In the genomic region with DNA sequence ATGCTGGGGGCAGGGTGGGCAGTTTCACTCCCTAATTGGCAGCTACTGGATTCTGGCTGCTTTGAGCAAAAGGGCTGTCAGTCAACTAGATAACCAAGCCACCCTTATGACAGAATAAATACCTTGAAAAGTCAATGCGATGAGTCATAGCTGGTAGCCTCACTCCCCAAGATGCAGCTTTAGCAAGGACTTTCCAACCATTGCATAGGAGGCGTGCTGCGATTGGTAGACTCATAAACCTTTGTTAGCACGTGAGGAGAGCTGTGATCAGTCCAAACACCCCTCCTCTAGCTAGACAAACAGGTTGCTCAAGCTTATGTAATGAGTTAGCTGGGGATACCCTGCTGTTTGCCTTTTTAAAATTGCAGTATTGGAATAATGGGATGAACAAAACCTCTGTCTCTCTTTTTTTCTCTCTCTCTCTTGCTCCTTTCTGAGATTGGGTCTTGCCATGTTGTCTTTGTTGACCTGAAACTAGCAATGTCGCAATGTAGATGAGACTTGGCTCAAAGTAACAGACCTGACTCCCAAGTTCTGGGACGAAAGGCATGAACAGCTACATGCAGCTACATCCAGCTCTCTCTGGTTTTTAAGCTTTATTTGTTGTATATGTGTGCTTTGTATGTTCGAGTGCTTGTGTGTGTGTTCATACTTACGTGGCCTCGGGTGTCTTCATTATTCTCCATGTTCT, we compare ENCODE assay signal across 22 mouse cellular contexts. TPM values are rescaled to one million over a fixed set of nuclear protein-coding genes. Genes with fewer than 3 reads are reported as not detected.
DNase-seq lines count a peak whose midpoint lies in the region; ATAC-seq and TF ChIP-seq lines count a peak whose summit lies in the region.
"Had no signal": no experiment of that assay in that cellular context is flagged by ENCODE, and none has a peak within 500 bp of the region (broad histone marks: within the 10 kb centered on the region; RNA-seq: fewer than 3 reads in every experiment).

No protein-coding gene starts in this region.

- H3K27ac ChIP-seq in lung, embryonic 14.5 days (ENCODE audit: low read depth) = no peak overlapping the region
- peak overlapping the region; percentile 35; the same call in 1 of the 2 replicates for H3K27ac ChIP-seq in stomach, embryonic 15.5 days
- H3K27ac ChIP-seq: heart, embryonic 10.5 days had no signal

- TF ChIP-seq CTCF in lung, embryonic 14.5 days (IDR thresholded peaks at IDR 0.05; ENCODE audit: low read depth) = no peak

- H3K4me2 ChIP-seq in lung, embryonic 14.5 days = no peak overlapping the region
- no peak overlapping the region for H3K4me2 ChIP-seq in stomach, embryonic 15.5 days

- H3K36me3 ChIP-seq in lung, embryonic 14.5 days (ENCODE audit: insufficient read depth) = no peaks in the 10 kb centered on the region
- H3K36me3 ChIP-seq in stomach, embryonic 15.5 days = no peaks in the 10 kb centered on the region
- H3K36me3 ChIP-seq: heart, embryonic 10.5 days had no signal

- H3K9me3 ChIP-seq in lung, embryonic 14.5 days (ENCODE audit: low read depth, low read length) = no peaks in the 10 kb centered on the region
- no peaks in the 10 kb centered on the region for H3K9me3 ChIP-seq in stomach, embryonic 15.5 days
- H3K9me3 ChIP-seq: heart, embryonic 10.5 days had no signal

- peak; percentile 3 for DNase-seq in lung, embryonic 14.5 days
- no peak for DNase-seq in lung, postnatal 4 days
- DNase-seq in R1 (ENCODE audit: low read depth, low spot score) = peak; percentile 19
- DNase-seq in gonadal fat pad, adult 2 months (ENCODE audit: low read depth) = peak; percentile 31
- DNase-seq in kidney, adult 9 months = no peak
- DNase-seq in layer of hippocampus, postnatal 14 days (ENCODE audit: low spot score in 2 of 2) = no peak
- no peak for DNase-seq in kidney, postnatal 4 days
- DNase-seq: cerebellum, adult 2 months; gastrocnemius, postnatal 10 days; kidney, postnatal 14 days; left cerebral cortex, postnatal 4 days; spleen, adult 18-20 months; thymus, adult 18-20 months had no signal

- H3K27me3 ChIP-seq in lung, embryonic 14.5 days (ENCODE audit: insufficient read depth, low read length) = no peaks in the 10 kb centered on the region
- no peaks in the 10 kb centered on the region for H3K27me3 ChIP-seq in stomach, embryonic 15.5 days (replicated peaks)
- H3K27me3 ChIP-seq: Patski had no signal

- no peak overlapping the region for H3K9ac ChIP-seq in lung, embryonic 14.5 days
- no peak overlapping the region for H3K9ac ChIP-seq in stomach, embryonic 15.5 days

- 69% methylated on average over 9 of the region's 9 CpGs for WGBS in lung, embryonic 14.5 days
- 69% methylated on average over 9 of the region's 9 CpGs for WGBS in stomach, embryonic 15.5 days

- no peak for ATAC-seq in lung, embryonic 14.5 days (ENCODE audit: insufficient read depth)
- ATAC-seq in stomach, embryonic 15.5 days (ENCODE audit: insufficient read depth, low FRiP score, low read depth) = peak; percentile 73
- ATAC-seq: forebrain, embryonic 16.5 days; midbrain, embryonic 16.5 days; Patski had no signal

- no peaks in the 10 kb centered on the region for H3K4me1 ChIP-seq in lung, embryonic 14.5 days (ENCODE audit: insufficient read depth)
- H3K4me1 ChIP-seq in stomach, embryonic 15.5 days = 0 out of 2 replicates have a peak, but pooled peaks cover 2% of the 10 kb centered on the region

- no peak overlapping the region for H3K4me3 ChIP-seq in lung, embryonic 14.5 days (ENCODE audit: low read depth, low read length)
- H3K4me3 ChIP-seq in stomach, embryonic 15.5 days (replicated peaks) = no peak overlapping the region
- H3K4me3 ChIP-seq: heart, embryonic 10.5 days had no signal

RNA-seq across cellular contexts. Expression of gene Tex19.1, which starts 2.5 kb away (rescaled TPM):
- 0.11 TPM in 1 of 2 replicates, not detected in the other for polyA plus RNA-seq in lung, embryonic 14.5 days (2014; fragmentation: Nextera tagmentation; extraction: Ambion mirVana)
- 0.05 and 0.06 TPM in 2 replicates for polyA plus RNA-seq in gonadal fat pad, adult 2 months (2012; rRNA removed)
- polyA plus RNA-seq in stomach, embryonic 15.5 days (2015; fragmentation: Nextera tagmentation; extraction: Ambion mirVana) = 0.08 TPM in 1 of 2 replicates, not detected in the other
- not detected for total RNA-seq in layer of hippocampus, postnatal 14 days (2021)
- total RNA-seq: heart, postnatal 25 days; layer of hippocampus, postnatal 10 days; left cerebral cortex, postnatal 4 days had no signal
- polyA plus RNA-seq: brain, embryonic 14.5 days; forebrain, embryonic 16.5 days; midbrain, embryonic 16.5 days; neural tube, embryonic 11.5 days; Patski had no signal

RNA-seq across cellular contexts. Expression of gene Uts2r, which starts 16.6 kb away (rescaled TPM):
- polyA plus RNA-seq in lung, embryonic 14.5 days (2014; fragmentation: Nextera tagmentation; extraction: Ambion mirVana) = not detected in 2 replicates
- polyA plus RNA-seq in gonadal fat pad, adult 2 months (2012; rRNA removed) = 0.14 TPM in 1 of 2 replicates, not detected in the other
- not detected in 2 replicates for polyA plus RNA-seq in stomach, embryonic 15.5 days (2015; fragmentation: Nextera tagmentation; extraction: Ambion mirVana)
- total RNA-seq in layer of hippocampus, postnatal 14 days (2021) = under 1 TPM in 1 of 2 experiments, not detected in 1; 0.45 TPM
- total RNA-seq: left cerebral cortex, postnatal 4 days had no signal
- polyA plus RNA-seq: neural tube, embryonic 11.5 days; Patski had no signal

RNA-seq across cellular contexts. Expression of gene Tex19.2, which starts 25.0 kb away (rescaled TPM):
- not detected in 2 replicates for polyA plus RNA-seq in lung, embryonic 14.5 days (2014; fragmentation: Nextera tagmentation; extraction: Ambion mirVana)
- 0.12 and 0.13 TPM in 2 replicates for polyA plus RNA-seq in gonadal fat pad, adult 2 months (2012; rRNA removed)
- polyA plus RNA-seq in stomach, embryonic 15.5 days (2015; fragmentation: Nextera tagmentation; extraction: Ambion mirVana) = not detected in 2 replicates
- total RNA-seq in layer of hippocampus, postnatal 14 days (2021) = not detected
- total RNA-seq: gastrocnemius, postnatal 10 days; heart, postnatal 25 days; layer of hippocampus, postnatal 10 days; left cerebral cortex, postnatal 4 days had no signal
- polyA plus RNA-seq: brain, embryonic 14.5 days; cerebellum, adult 2 months; forebrain, embryonic 16.5 days; heart, embryonic 10.5 days; midbrain, embryonic 16.5 days; neural tube, embryonic 11.5 days; Patski had no signal

Comparison
In these comparisons a context has a peak if more than half of its experiments do, and no peak if none do; other contexts are left out.
1. DNase-seq: peak in lung, embryonic 14.5 days (single experiment), R1 (single experiment) and gonadal fat pad, adult 2 months (single experiment); none in lung, postnatal 4 days (0 of 2), kidney, adult 9 months (single experiment), layer of hippocampus, postnatal 14 days (0 of 2) and kidney, postnatal 4 days (0 of 2).